Mouse (Mus musculus) ovary, adult 10 weeks (tissue): ENCODE data around the gene Sox18. TPM values are rescaled to one million over a fixed set of nuclear protein-coding genes. Genes with fewer than 3 reads are reported as not detected.

Source experiments
- polyA plus RNA-seq: library from polyadenylated mRNA; stranded (reverse); fragments of 350-450 nt; fragmentation: Illumina TruSeq; extraction: RNeasy Lipid Tissue Mini Kit (QIAGEN cat#74804); gene quantifications from one replicate; pipeline ENCODE4 v1.2.3, GENCODE M21; 2014

Gene Sox18
- polyA plus RNA-seq = 0.66 TPM

GRCm38 (mm10) chr2:181671326-181671725, at the start of gene Sox18:
Gene Sox18 (minus strand): TSS chr2:181671640.

GRCm38 (mm10) chr2:181714903-181715326, 43.5 kb upstream of the Sox18 start, which contains the start of gene Oprl1:
Gene Oprl1 (plus strand): TSS chr2:181715016.

GRCm38 (mm10) chr2:181698241-181698640, 26.8 kb upstream of the Sox18 start, which contains the start of gene Lkaaear1:
Gene Lkaaear1 (minus strand): TSS chr2:181698442.

GRCm38 (mm10) chr2:181693339-181694280, 22.2 kb upstream of the Sox18 start, which contains the start of gene Rgs19:
Gene Rgs19 (minus strand): TSS chr2:181693977.

GRCm38 (mm10) chr2:181679951-181680715, 8.7 kb upstream of the Sox18 start, which contains the start of gene Tcea2:
Gene Tcea2 (plus strand): TSS chr2:181680310.

GRCm38 (mm10) chr2:181656734-181657133, 14.7 kb downstream of the Sox18 start, which contains the start of gene Gm29797:
Gene Gm29797 (plus strand): TSS chr2:181657034.

Other genes starting within 250 kb of the Sox18 start
- 11.5 TPM for gene Zbtb46, start 212.2 kb downstream of the Sox18 start, polyA plus RNA-seq
- not detected for gene Abhd16b, start 178.4 kb downstream of the Sox18 start, polyA plus RNA-seq
- 69.5 TPM for gene Tpd52l2, start 174.5 kb downstream of the Sox18 start, polyA plus RNA-seq
- gene Dnajc5, start 151.2 kb downstream of the Sox18 start, polyA plus RNA-seq = 43.8 TPM
- 9.2 TPM for gene Uckl1, start 86.7 kb downstream of the Sox18 start, polyA plus RNA-seq
- 55.6 TPM for gene Prpf6, start 79.8 kb downstream of the Sox18 start, polyA plus RNA-seq
- 3.9 TPM for gene Zfp512b, start 78.8 kb downstream of the Sox18 start, polyA plus RNA-seq
- gene Samd10, start 72.4 kb downstream of the Sox18 start, polyA plus RNA-seq = 6.8 TPM
- not detected for gene Gm29797, start 14.6 kb downstream of the Sox18 start, polyA plus RNA-seq
- gene Tcea2, start 8.7 kb upstream of the Sox18 start, polyA plus RNA-seq = 0.43 TPM
- 24.6 TPM for gene Rgs19, start 22.3 kb upstream of the Sox18 start, polyA plus RNA-seq
- gene Lkaaear1, start 26.8 kb upstream of the Sox18 start, polyA plus RNA-seq = not detected
- gene Oprl1, start 43.4 kb upstream of the Sox18 start, polyA plus RNA-seq = 0.88 TPM
- gene Myt1, start 91.7 kb upstream of the Sox18 start, polyA plus RNA-seq = 0.11 TPM
- gene Pcmtd2, start 166.2 kb upstream of the Sox18 start, polyA plus RNA-seq = 190 TPM
- 97.0 TPM for gene Polr3k, start 192.7 kb upstream of the Sox18 start, polyA plus RNA-seq